Mouse (Mus musculus) ES-E14 (cell line): ENCODE measurements around the gene Dclk1.

Experiments used
- CHD2 ChIP-seq: IDR thresholded peaks from 2 replicates; pipeline ENCODE4 v1.6.1; 2014; ENCODE audit warnings: mild to moderate bottlenecking, low read depth, low read length, inconsistent platforms
- HCFC1 ChIP-seq: IDR thresholded peaks from 2 replicates; pipeline ENCODE4 v1.6.1; 2012; ENCODE audit warnings: low read length, inconsistent platforms, borderline replicate concordance; ENCODE audit not compliant: insufficient read depth
- MAFK ChIP-seq: IDR thresholded peaks from 2 replicates; pipeline ENCODE4 v1.6.1; 2014; ENCODE audit warnings: mild to moderate bottlenecking, low read depth, low read length, inconsistent platforms; ENCODE audit not compliant: insufficient read depth
- ZC3H11A ChIP-seq: IDR thresholded peaks from 2 replicates; pipeline ENCODE4 v1.6.1; 2012; ENCODE audit warnings: low read depth, mild to moderate bottlenecking, inconsistent platforms, low read length, borderline replicate concordance
- ZNF384 ChIP-seq: IDR thresholded peaks from 2 replicates; pipeline ENCODE4 v1.6.1; 2012; ENCODE audit warnings: low read depth, low read length, inconsistent platforms

DNA sequence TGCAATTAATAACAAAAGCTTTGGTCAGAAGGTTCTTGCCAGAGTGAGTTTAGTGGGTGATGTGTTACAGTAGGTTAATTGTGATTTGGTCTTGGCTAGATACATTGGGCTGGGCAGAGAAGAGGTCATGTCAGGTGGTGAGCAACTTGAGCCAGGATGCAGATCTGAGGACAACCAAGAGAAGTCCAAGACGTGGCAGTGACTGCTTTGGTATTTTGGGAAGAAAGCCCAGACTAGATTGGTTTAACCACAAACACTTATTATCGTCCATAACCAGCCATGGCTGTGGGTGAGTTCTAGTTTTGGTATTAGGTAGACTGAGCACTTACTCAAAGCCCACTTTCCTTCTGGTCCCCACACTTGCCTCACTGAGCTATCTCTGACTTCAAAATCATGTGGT is 287.2 kb downstream of the Dclk1 start:
- TF ChIP-seq MAFK (no peak), ZC3H11A (no peak), CHD2 (no peak), HCFC1 (no peak), ZNF384 (no peak)
